Mouse (Mus musculus): Measurements from ENCODE around the gene Eya4. TPM values are rescaled to one million over a fixed set of nuclear protein-coding genes. Genes with fewer than 3 reads are reported as not detected.

Gene Eya4
- polyA plus RNA-seq, 1 experiment from 2014 or later, result 16.8 TPM

- H3K4me2 ChIP-seq (ENCODE audit: low read depth, low read length), result no peak overlapping the region
- H3K27ac ChIP-seq (replicated peaks; ENCODE audit: low read depth, low read length), result no peak overlapping the region
- DNase-seq (ENCODE audit: low spot score), result no peak
These were observed 173.8 kb downstream of the Eya4 start for GRCm38 (mm10) chr10:23176666-23177346.

GRCm38 (mm10) chr10:23171541-23171940, 179.0 kb downstream of the Eya4 start:
- Histone ChIP-seq H3K36me3 (replicated peaks; ENCODE audit: control insufficient read depth, insufficient read depth, low read depth, low read length) (no peaks in the 10 kb centered on the region), H3K27me3 (ENCODE audit: control insufficient read depth, insufficient read depth, low read length) (no peaks in the 10 kb centered on the region)

More at GRCm38 (mm10) chr10:23176666-23177346, 173.8 kb downstream of the Eya4 start:
- 71% methylated on average over 8 of the region's 8 CpGs for WGBS
- Histone ChIP-seq H3K4me1 (ENCODE audit: control insufficient read depth, insufficient read depth, low read length) (no peaks in the 10 kb centered on the region), H3K36me3 (replicated peaks; ENCODE audit: control insufficient read depth, insufficient read depth, low read depth, low read length) (no peaks in the 10 kb centered on the region), H3K9ac (replicated peaks; ENCODE audit: low read length) (no peak overlapping the region), H3K4me3 (ENCODE audit: low read depth, low read length) (no peak overlapping the region), H3K9me3 (replicated peaks; ENCODE audit: control insufficient read depth, low read length) (no peaks in the 10 kb centered on the region), H3K27me3 (ENCODE audit: control insufficient read depth, insufficient read depth, low read length) (no peaks in the 10 kb centered on the region)
- no peak for ATAC-seq (replicated peaks; ENCODE audit: insufficient number of reproducible peaks, low FRiP score, low TSS enrichment, low read depth)

GRCm38 (mm10) chr10:23165089-23165642, 185.4 kb downstream of the Eya4 start:
- Histone ChIP-seq H3K9ac (replicated peaks; ENCODE audit: low read length) (no peak overlapping the region), H3K4me1 (ENCODE audit: control insufficient read depth, insufficient read depth, low read length) (no peaks in the 10 kb centered on the region), H3K4me2 (ENCODE audit: low read depth, low read length) (no peak overlapping the region), H3K36me3 (replicated peaks; ENCODE audit: control insufficient read depth, insufficient read depth, low read depth, low read length) (no peaks in the 10 kb centered on the region), H3K9me3 (replicated peaks; ENCODE audit: control insufficient read depth, low read length) (no peaks in the 10 kb centered on the region), H3K4me3 (ENCODE audit: low read depth, low read length) (no peak overlapping the region), H3K27me3 (ENCODE audit: control insufficient read depth, insufficient read depth, low read length) (no peaks in the 10 kb centered on the region), H3K27ac (replicated peaks; ENCODE audit: low read depth, low read length) (no peak overlapping the region)
- ATAC-seq (replicated peaks; ENCODE audit: insufficient number of reproducible peaks, low FRiP score, low TSS enrichment, low read depth), result no peak
- DNase-seq (ENCODE audit: low spot score), result no peak
- WGBS, result 75% methylated on average over 7 of the region's 7 CpGs

More at GRCm38 (mm10) chr10:23171541-23171940, 179.0 kb downstream of the Eya4 start:
- no peaks in the 10 kb centered on the region for H3K9me3 ChIP-seq (replicated peaks; ENCODE audit: control insufficient read depth, low read length)
- ATAC-seq (replicated peaks; ENCODE audit: insufficient number of reproducible peaks, low FRiP score, low TSS enrichment, low read depth) (no peak), DNase-seq (ENCODE audit: low spot score) (no peak)
- no peak overlapping the region for H3K4me3 ChIP-seq (ENCODE audit: low read depth, low read length)
- 79% methylated on average over 7 of the region's 7 CpGs for WGBS
- H3K4me1 ChIP-seq (ENCODE audit: control insufficient read depth, insufficient read depth, low read length), result no peaks in the 10 kb centered on the region
- H3K4me2 ChIP-seq (ENCODE audit: low read depth, low read length), result no peak overlapping the region
- H3K27ac ChIP-seq (replicated peaks; ENCODE audit: low read depth, low read length), result no peak overlapping the region
- no peak overlapping the region for H3K9ac ChIP-seq (replicated peaks; ENCODE audit: low read length)

GRCm38 (mm10) chr10:23159844-23160243, 190.7 kb downstream of the Eya4 start:
- Histone ChIP-seq H3K4me1 (ENCODE audit: control insufficient read depth, insufficient read depth, low read length) (no peaks in the 10 kb centered on the region), H3K4me2 (ENCODE audit: low read depth, low read length) (no peak overlapping the region), H3K4me3 (ENCODE audit: low read depth, low read length) (no peak overlapping the region), H3K9me3 (replicated peaks; ENCODE audit: control insufficient read depth, low read length) (no peaks in the 10 kb centered on the region), H3K27ac (replicated peaks; ENCODE audit: low read depth, low read length) (no peak overlapping the region), H3K27me3 (ENCODE audit: control insufficient read depth, insufficient read depth, low read length) (no peaks in the 10 kb centered on the region), H3K36me3 (replicated peaks; ENCODE audit: control insufficient read depth, insufficient read depth, low read depth, low read length) (no peaks in the 10 kb centered on the region), H3K9ac (replicated peaks; ENCODE audit: low read length) (no peak overlapping the region)
- WGBS, result 54% methylated on average over 10 of the region's 10 CpGs
- peak; percentile 43 for DNase-seq (ENCODE audit: low spot score)
- ATAC-seq (replicated peaks; ENCODE audit: insufficient number of reproducible peaks, low FRiP score, low TSS enrichment, low read depth), result no peak

DNA sequence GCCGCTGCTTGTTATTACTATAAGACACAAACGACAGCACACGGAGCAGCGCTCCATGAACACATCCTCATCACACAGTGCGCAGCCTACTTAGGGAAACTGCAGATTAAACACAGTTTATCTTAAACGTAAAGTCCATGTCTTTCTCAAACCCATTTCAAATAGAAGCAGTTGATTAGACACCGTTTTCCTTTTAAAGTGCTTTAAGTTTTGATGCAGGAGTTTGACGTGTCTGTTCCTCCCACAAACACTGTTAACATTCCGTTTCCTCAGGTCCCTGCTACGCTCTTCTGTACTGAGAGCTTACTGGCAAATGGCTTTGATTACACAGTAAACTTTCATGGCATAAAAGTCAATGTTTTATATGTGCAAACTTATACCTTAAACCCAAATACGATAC, 191.4 kb downstream of the Eya4 start:
- Histone ChIP-seq H3K4me1 (ENCODE audit: control insufficient read depth, insufficient read depth, low read length) (no peaks in the 10 kb centered on the region), H3K9ac (replicated peaks; ENCODE audit: low read length) (no peak overlapping the region), H3K4me3 (ENCODE audit: low read depth, low read length) (no peak overlapping the region), H3K27ac (replicated peaks; ENCODE audit: low read depth, low read length) (no peak overlapping the region), H3K36me3 (replicated peaks; ENCODE audit: control insufficient read depth, insufficient read depth, low read depth, low read length) (no peaks in the 10 kb centered on the region), H3K9me3 (replicated peaks; ENCODE audit: control insufficient read depth, low read length) (no peaks in the 10 kb centered on the region), H3K4me2 (ENCODE audit: low read depth, low read length) (no peak overlapping the region), H3K27me3 (ENCODE audit: control insufficient read depth, insufficient read depth, low read length) (no peaks in the 10 kb centered on the region)
- ATAC-seq (replicated peaks; ENCODE audit: insufficient number of reproducible peaks, low FRiP score, low TSS enrichment, low read depth) (no peak), DNase-seq (ENCODE audit: low spot score) (no peak)
- 69% methylated on average over 11 of the region's 11 CpGs for WGBS

DNA sequence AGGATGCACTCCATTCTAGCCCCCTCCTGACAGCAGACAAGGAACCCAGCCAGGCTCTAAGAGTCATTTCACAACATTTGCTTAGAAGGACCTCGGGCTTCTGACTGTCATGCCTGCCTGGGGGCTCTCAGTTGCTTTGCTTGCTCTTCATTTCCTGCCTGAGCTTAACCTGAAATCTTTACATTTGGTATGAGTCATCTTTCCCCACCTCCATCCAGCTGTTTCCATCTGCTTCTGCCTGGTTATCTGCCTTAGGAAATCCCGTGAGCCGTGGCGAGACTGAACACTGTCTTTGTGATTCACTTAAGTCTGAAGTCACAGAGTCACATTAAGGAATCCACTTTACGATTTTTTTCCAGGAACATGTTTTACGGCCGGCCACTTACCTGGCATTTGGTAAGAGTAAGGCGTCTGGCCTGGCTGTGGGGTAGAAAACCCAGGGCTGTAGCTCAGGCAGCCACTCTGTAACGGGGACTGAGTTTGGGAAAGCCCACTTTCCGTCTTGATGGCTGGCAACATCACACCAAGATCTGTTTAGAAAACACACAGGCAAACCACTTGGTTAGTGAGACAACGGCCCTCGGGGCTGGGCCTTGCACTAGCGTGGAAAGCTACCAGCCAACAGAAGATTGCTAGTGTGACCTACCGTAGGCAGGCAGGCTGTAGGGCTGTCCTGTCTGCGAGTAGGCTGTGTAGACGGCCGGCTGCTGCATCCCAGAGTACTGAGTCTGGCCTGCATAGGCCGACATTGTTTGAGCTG, 193.5 kb downstream of the Eya4 start:
- Histone ChIP-seq H3K9me3 (replicated peaks; ENCODE audit: control insufficient read depth, low read length) (no peaks in the 10 kb centered on the region), H3K27me3 (ENCODE audit: control insufficient read depth, insufficient read depth, low read length) (no peaks in the 10 kb centered on the region), H3K4me2 (ENCODE audit: low read depth, low read length) (no peak overlapping the region), H3K9ac (replicated peaks; ENCODE audit: low read length) (no peak overlapping the region), H3K27ac (replicated peaks; ENCODE audit: low read depth, low read length) (no peak overlapping the region), H3K4me1 (ENCODE audit: control insufficient read depth, insufficient read depth, low read length) (no peaks in the 10 kb centered on the region), H3K36me3 (replicated peaks; ENCODE audit: control insufficient read depth, insufficient read depth, low read depth, low read length) (no peaks in the 10 kb centered on the region), H3K4me3 (ENCODE audit: low read depth, low read length) (no peak overlapping the region)
- DNase-seq (ENCODE audit: low spot score) (no peak), ATAC-seq (replicated peaks; ENCODE audit: insufficient number of reproducible peaks, low FRiP score, low TSS enrichment, low read depth) (no peak)
- WGBS, result 70% methylated on average over 18 of the region's 18 CpGs

DNA sequence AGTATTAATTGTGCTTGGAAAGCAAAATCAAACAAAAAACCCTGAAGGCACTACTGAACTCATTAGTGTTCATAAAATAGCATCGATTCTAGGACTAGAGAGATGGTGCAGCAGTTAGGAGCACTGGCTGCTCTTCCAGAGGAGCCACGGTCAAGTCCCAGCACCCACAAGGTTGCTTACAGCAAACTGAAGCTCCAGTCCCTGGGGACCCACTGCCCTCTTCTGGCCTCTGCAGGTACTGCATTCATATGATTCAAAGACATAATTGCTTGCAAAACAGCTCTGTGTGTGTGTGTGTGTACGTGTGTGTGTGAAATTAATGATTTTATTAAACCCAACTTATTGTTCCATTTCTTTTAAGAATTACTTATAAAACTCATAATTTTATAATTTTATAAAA, 200.2 kb downstream of the Eya4 start:
- Histone ChIP-seq H3K27me3 (ENCODE audit: control insufficient read depth, insufficient read depth, low read length) (no peaks in the 10 kb centered on the region), H3K4me2 (ENCODE audit: low read depth, low read length) (no peak overlapping the region), H3K4me3 (ENCODE audit: low read depth, low read length) (no peak overlapping the region), H3K9me3 (replicated peaks; ENCODE audit: control insufficient read depth, low read length) (no peaks in the 10 kb centered on the region), H3K9ac (replicated peaks; ENCODE audit: low read length) (no peak overlapping the region), H3K27ac (replicated peaks; ENCODE audit: low read depth, low read length) (no peak overlapping the region), H3K4me1 (ENCODE audit: control insufficient read depth, insufficient read depth, low read length) (no peaks in the 10 kb centered on the region), H3K36me3 (replicated peaks; ENCODE audit: control insufficient read depth, insufficient read depth, low read depth, low read length) (no peaks in the 10 kb centered on the region; the same call in 1 of the 2 replicates)
- ATAC-seq (replicated peaks; ENCODE audit: insufficient number of reproducible peaks, low FRiP score, low TSS enrichment, low read depth), result no peak
- 92% methylated on average over 3 of the region's 3 CpGs for WGBS
- DNase-seq (ENCODE audit: low spot score), result peak; percentile 29

DNA sequence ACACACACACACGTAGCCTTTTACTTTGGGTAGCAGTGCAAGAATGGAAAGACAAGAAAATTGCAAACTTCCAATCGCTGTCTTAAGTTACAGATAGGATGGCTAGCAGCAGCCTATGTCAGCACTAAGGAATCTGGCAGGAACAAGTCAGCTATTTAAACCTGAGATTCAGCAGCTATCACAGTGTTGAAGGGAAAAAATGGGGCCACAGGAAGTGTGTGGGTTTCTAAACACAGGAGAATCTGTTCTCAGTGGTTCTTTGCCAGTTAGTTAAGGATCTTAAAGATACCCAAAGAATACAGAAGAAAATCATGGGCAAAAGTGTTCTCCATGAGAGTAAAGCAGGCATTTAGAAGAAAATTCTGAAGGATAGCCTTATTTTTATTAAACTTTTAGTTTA, 206.0 kb downstream of the Eya4 start:
- ATAC-seq (replicated peaks; ENCODE audit: insufficient number of reproducible peaks, low FRiP score, low TSS enrichment, low read depth), result no peak
- Histone ChIP-seq H3K27ac (replicated peaks; ENCODE audit: low read depth, low read length) (no peak overlapping the region), H3K4me2 (ENCODE audit: low read depth, low read length) (no peak overlapping the region), H3K27me3 (ENCODE audit: control insufficient read depth, insufficient read depth, low read length) (no peaks in the 10 kb centered on the region), H3K9me3 (replicated peaks; ENCODE audit: control insufficient read depth, low read length) (no peaks in the 10 kb centered on the region), H3K36me3 (replicated peaks; ENCODE audit: control insufficient read depth, insufficient read depth, low read depth, low read length) (no peaks in the 10 kb centered on the region; the same call in 1 of the 2 replicates), H3K4me3 (ENCODE audit: low read depth, low read length) (no peak overlapping the region), H3K4me1 (ENCODE audit: control insufficient read depth, insufficient read depth, low read length) (no peaks in the 10 kb centered on the region), H3K9ac (replicated peaks; ENCODE audit: low read length) (no peak overlapping the region)
- 60% methylated on average over 2 of the region's 2 CpGs for WGBS
- DNase-seq (ENCODE audit: low spot score), result no peak
